Mouse (Mus musculus) spleen, adult 2 months (tissue): ENCODE measurements around the gene Fam184a. TPM values are rescaled to one million over a fixed set of nuclear protein-coding genes. Genes with fewer than 3 reads are reported as not detected.

Experiments used
- DNase-seq, 2 experiments: peaks; one replicate each; pipeline versions ENCODE4 v3.0.0 to v3.0.0-alpha.2; 2012 to 2021; ENCODE audit warnings: low spot score in 2 of 2, low read depth in 1 of 2
- H3K27ac ChIP-seq: fragments of 200-500 bp; 2 replicates; pipeline ENCODE4 v1.5.1; 2012; ENCODE audit warnings: low read length, inconsistent platforms; ENCODE audit not compliant: insufficient read depth
- H3K27me3 ChIP-seq: fragments of 200-500 bp; 2 replicates; pipeline ENCODE4 v1.6.1; 2012; ENCODE audit warnings: mild to moderate bottlenecking, moderate library complexity, low read length, inconsistent platforms; ENCODE audit not compliant: control insufficient read depth, insufficient read depth
- H3K36me3 ChIP-seq: fragments of 200-500 bp; 2 replicates; pipeline ENCODE4 v1.6.1; 2012; ENCODE audit warnings: mild to moderate bottlenecking, low read length, inconsistent platforms; ENCODE audit not compliant: control insufficient read depth, insufficient read depth
- H3K4me1 ChIP-seq: fragments of 200-500 bp; 2 replicates; pipeline ENCODE4 v1.6.1; 2011; ENCODE audit warnings: inconsistent platforms; ENCODE audit not compliant: control insufficient read depth, insufficient read depth, insufficient read length
- H3K4me3 ChIP-seq: fragments of 200-500 bp; 2 replicates; pipeline ENCODE4 v1.5.1; 2011; ENCODE audit warnings: mild to moderate bottlenecking, inconsistent platforms; ENCODE audit not compliant: insufficient read depth, insufficient read length; ENCODE audit errors: extremely low read depth
- CTCF ChIP-seq: fragments of 200-500 bp; IDR thresholded peaks from 2 replicates; pipeline ENCODE4 v1.5.1; 2011; ENCODE audit warnings: mild to moderate bottlenecking, inconsistent platforms; ENCODE audit not compliant: insufficient read depth, insufficient read length, insufficient replicate concordance; ENCODE audit errors: extremely low read depth
- POLR2A ChIP-seq: fragments of 200-500 bp; IDR thresholded peaks from 2 replicates; pipeline ENCODE4 v1.6.1; 2011; ENCODE audit warnings: low read depth, low read length, inconsistent platforms
- WGBS: fragments of 180-500 bp; shearing (Covaris S2); methylation state at CpG from one replicate; pipeline ENCODE4 v1.1.7; 2018; 5-methylcytosine and 5-hydroxymethylcytosine counted together
- polyA plus RNA-seq: library from polyadenylated mRNA; depleted of rRNA; stranded (reverse); fragments of >200 nt; gene quantifications from 2 replicates; pipeline ENCODE4 v1.2.3, GENCODE M21; 2012

Fam184a gene
- polyA plus RNA-seq, 1 experiment: 0.18 TPM

- H3K4me3 ChIP-seq: peak overlapping the region; percentile 96
- peak overlapping the region; percentile 89 for H3K27ac ChIP-seq
- no peak for TF ChIP-seq CTCF
- peak; percentile 44; the same call in 1 of the 2 replicates for TF ChIP-seq POLR2A
- under 1% methylated on average over 35 of the region's 35 CpGs for WGBS
- peaks cover 4% of the 10 kb centered on the region; the same call in 1 of the 2 replicates for H3K36me3 ChIP-seq
- DNase-seq: peak; percentile 88 to 92
- no peaks in the 10 kb centered on the region for H3K27me3 ChIP-seq
- no peaks in the 10 kb centered on the region; the same call in 1 of the 2 replicates for H3K4me1 ChIP-seq
Measured at GRCm38 (mm10) chr10:53629918-53630250, 121.0 kb downstream of the Fam184a start.

DNA sequence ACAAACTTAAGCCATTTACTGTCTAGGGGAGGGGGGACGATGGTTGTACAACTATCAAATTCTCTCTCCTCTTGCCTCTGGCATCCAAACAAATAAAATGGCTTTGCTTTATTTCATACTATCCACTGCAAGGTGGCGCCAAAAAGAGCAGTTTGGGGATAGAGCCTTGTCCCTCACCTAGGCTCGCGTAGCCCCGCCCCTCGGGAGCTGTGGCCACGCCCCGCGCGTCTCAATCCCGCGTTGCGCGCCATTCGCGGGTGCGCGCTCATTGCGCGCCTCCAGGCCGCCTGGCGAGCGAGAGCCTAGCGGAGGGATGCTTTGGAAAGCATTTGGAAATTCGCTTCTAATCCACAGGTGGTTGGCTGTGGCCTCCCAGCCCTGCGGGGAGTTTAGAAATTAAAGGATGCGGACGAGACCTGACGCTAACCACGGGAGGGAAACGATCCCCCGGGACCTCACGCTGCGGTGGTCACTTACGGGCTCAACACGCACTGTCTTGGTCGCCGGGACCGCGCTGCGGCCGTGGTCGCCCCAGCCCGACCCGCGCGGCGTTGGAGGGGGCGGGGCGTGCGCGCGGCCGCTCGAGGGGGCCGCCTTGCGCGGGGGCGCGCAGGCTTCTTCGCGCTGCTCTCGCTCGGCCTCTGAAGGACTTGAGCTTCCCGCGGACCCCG lies 121.5 kb downstream of the Fam184a start:
- H3K27ac ChIP-seq: peak overlapping the region; percentile 89
- H3K4me1 ChIP-seq: no peaks in the 10 kb centered on the region; the same call in 1 of the 2 replicates
- H3K27me3 ChIP-seq: no peaks in the 10 kb centered on the region
- DNase-seq: peak; percentile 80 to 91
- peak overlapping the region; percentile 96 for H3K4me3 ChIP-seq
- H3K36me3 ChIP-seq: peaks cover 8% of the 10 kb centered on the region
- WGBS: under 1% methylated on average over 67 of the region's 67 CpGs
- TF ChIP-seq POLR2A: peak; percentile 36; the same call in 1 of the 2 replicates
- TF ChIP-seq CTCF: no peak

GRCm38 (mm10) chr10:53615850-53616616 lies 134.9 kb downstream of the Fam184a start:
- H3K36me3 ChIP-seq: peaks cover 16% of the 10 kb centered on the region
- H3K27ac ChIP-seq: no peak overlapping the region
- peak in 1 of 2 experiments; percentile 5 for DNase-seq
- 45% methylated on average over 8 of the region's 8 CpGs for WGBS
- H3K27me3 ChIP-seq: no peaks in the 10 kb centered on the region
- TF ChIP-seq CTCF: no peak
- no peak for TF ChIP-seq POLR2A
- H3K4me3 ChIP-seq: no peak overlapping the region
- H3K4me1 ChIP-seq: peaks cover 2% of the 10 kb centered on the region; the same call in 1 of the 2 replicates

- Histone ChIP-seq H3K4me3 (no peak overlapping the region), H3K36me3 (peaks cover 17% of the 10 kb centered on the region), H3K27ac (no peak overlapping the region), H3K4me1 (peaks cover 2% of the 10 kb centered on the region; the same call in 1 of the 2 replicates), H3K27me3 (no peaks in the 10 kb centered on the region)
- DNase-seq: no peak
- TF ChIP-seq POLR2A (no peak), CTCF (no peak)
- 84% methylated on average over 1 of the region's 1 CpGs for WGBS
Measured at GRCm38 (mm10) chr10:53613955-53614354, 137.0 kb downstream of the Fam184a start.

DNA sequence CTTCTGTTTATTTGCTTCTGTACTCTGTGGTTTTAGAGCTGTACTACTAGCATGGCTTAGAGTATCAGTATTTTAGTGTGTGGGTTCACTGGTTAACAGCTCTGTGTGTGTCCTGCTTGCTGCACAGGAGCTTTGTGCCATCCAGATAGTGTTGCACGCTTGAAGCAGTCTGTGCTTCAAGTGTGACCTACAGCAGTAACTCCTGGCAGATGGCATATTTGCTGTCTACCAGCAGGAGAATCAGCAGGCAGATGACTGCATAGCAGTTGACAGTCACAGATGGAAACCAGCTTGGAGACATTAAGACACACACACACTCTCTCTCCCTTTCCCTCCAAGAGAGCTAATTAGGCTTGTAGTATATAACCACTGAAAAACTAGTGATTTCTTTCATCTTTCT lies 138.8 kb downstream of the Fam184a start:
- peaks cover 2% of the 10 kb centered on the region; the same call in 1 of the 2 replicates for H3K4me1 ChIP-seq
- H3K27ac ChIP-seq: no peak overlapping the region
- H3K36me3 ChIP-seq: peaks cover 25% of the 10 kb centered on the region
- 85% methylated on average over 1 of the region's 1 CpGs for WGBS
- no peak overlapping the region for H3K4me3 ChIP-seq
- DNase-seq: no peak
- no peaks in the 10 kb centered on the region for H3K27me3 ChIP-seq
- TF ChIP-seq POLR2A (no peak), CTCF (no peak)

- 52% methylated on average over 2 of the region's 2 CpGs for WGBS
- H3K4me3 ChIP-seq: no peak overlapping the region
- H3K4me1 ChIP-seq: no peaks in the 10 kb centered on the region
- H3K27ac ChIP-seq: no peak overlapping the region
- no peak for DNase-seq
- peaks cover 26% of the 10 kb centered on the region for H3K36me3 ChIP-seq
- H3K27me3 ChIP-seq: no peaks in the 10 kb centered on the region
- TF ChIP-seq CTCF (no peak), POLR2A (no peak)
Measured at GRCm38 (mm10) chr10:53608274-53608673, 142.6 kb downstream of the Fam184a start.

GRCm38 (mm10) chr10:53605328-53605727 lies 145.6 kb downstream of the Fam184a start:
- H3K36me3 ChIP-seq: peaks cover 18% of the 10 kb centered on the region
- no peak for DNase-seq

More at GRCm38 (mm10) chr10:53605328-53605727, 145.6 kb downstream of the Fam184a start:
- Histone ChIP-seq H3K27me3 (no peaks in the 10 kb centered on the region), H3K4me3 (no peak overlapping the region), H3K27ac (no peak overlapping the region), H3K4me1 (no peaks in the 10 kb centered on the region)
- WGBS: 81% methylated on average over 2 of the region's 2 CpGs
- TF ChIP-seq POLR2A: no peak
- TF ChIP-seq CTCF: no peak
